29 mouse cellular contexts compared by ENCODE assay signal in the genomic region with DNA sequence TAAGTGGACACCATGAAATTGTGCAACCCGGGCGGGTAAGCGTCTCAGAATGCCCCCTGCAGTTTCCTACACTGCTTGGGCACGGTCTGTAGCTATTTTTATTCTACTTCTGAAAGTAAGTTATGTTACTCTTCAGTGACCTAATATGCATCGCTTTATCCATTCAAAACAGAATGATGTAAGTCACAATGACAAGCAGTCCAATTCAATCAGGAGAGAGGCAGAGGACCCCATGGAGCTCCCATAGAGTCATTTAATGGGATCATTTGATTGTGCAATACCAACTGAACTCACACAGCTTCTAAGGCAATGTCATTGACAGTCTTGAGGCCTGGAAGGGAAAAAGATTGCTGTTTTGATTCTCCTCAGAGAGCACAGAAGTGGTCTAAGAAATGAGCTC. TPM values are rescaled to one million over a fixed set of nuclear protein-coding genes. Genes with fewer than 3 reads are reported as not detected.
DNase-seq lines count a peak whose midpoint lies in the region; ATAC-seq and TF ChIP-seq lines count a peak whose summit lies in the region.
"Had no signal": no experiment of that assay in that cellular context is flagged by ENCODE, and none has a peak within 500 bp of the region (broad histone marks: within the 10 kb centered on the region; RNA-seq: fewer than 3 reads in every experiment).

No protein-coding gene starts in this region.

- no peak for TF ChIP-seq RAD21 in CH12.LX (IDR thresholded peaks at IDR 0.05; ENCODE audit: low read depth, low read length)

- H3K27me3 ChIP-seq in embryonic facial prominence, embryonic 14.5 days (replicated peaks; ENCODE audit: control insufficient read depth, insufficient read depth, low read length) = no peaks in the 10 kb centered on the region
- no peaks in the 10 kb centered on the region for H3K27me3 ChIP-seq in embryonic facial prominence, embryonic 10.5 days (replicated peaks; ENCODE audit: low read depth, poor library complexity, severe bottlenecking)
- no peaks in the 10 kb centered on the region for H3K27me3 ChIP-seq in CH12.LX (replicated peaks)
- no peaks in the 10 kb centered on the region for H3K27me3 ChIP-seq in cerebellum, adult 2 months (ENCODE audit: control insufficient read depth, insufficient read depth, low read length)
- H3K27me3 ChIP-seq: embryonic facial prominence, embryonic 12.5 days; forebrain, embryonic 12.5 days; heart, embryonic 13.5 days had no signal

- WGBS in embryonic facial prominence, embryonic 14.5 days = 80% methylated on average over 5 of the region's 5 CpGs
- 98% methylated on average over 5 of the region's 5 CpGs for WGBS in embryonic facial prominence, embryonic 10.5 days
- 58% methylated on average over 5 of the region's 5 CpGs for WGBS in cerebellum, adult 2 months

- TF ChIP-seq POLR2A in CH12.LX (IDR thresholded peaks at IDR 0.05; ENCODE audit: low read depth, low read length) = no peak
- no peak for TF ChIP-seq POLR2A in cerebellum, adult 2 months (IDR thresholded peaks at IDR 0.05; ENCODE audit: borderline replicate concordance, insufficient read depth, low read length)

- H3K9ac ChIP-seq in embryonic facial prominence, embryonic 14.5 days (ENCODE audit: low read depth, low read length) = no peak overlapping the region
- no peak overlapping the region for H3K9ac ChIP-seq in CH12.LX (ENCODE audit: insufficient read depth, low read depth)
- H3K9ac ChIP-seq: embryonic facial prominence, embryonic 12.5 days; forebrain, embryonic 12.5 days; heart, embryonic 13.5 days; hindbrain, embryonic 14.5 days had no signal

- H3K36me3 ChIP-seq in embryonic facial prominence, embryonic 14.5 days (ENCODE audit: control insufficient read depth, insufficient read depth, low read length) = 0 out of 2 replicates have a peak, but pooled peaks cover 3% of the 10 kb centered on the region
- peaks cover 59% of the 10 kb centered on the region for H3K36me3 ChIP-seq in embryonic facial prominence, embryonic 10.5 days (replicated peaks)
- peaks cover 43 to 77% of the 10 kb centered on the region in 2 experiments for H3K36me3 ChIP-seq in CH12.LX (replicated peaks in 1 of 2; ENCODE audit: control insufficient read depth in 1 of 2, insufficient read depth in 1 of 2, low read length in 1 of 2)
- H3K36me3 ChIP-seq: forebrain, embryonic 12.5 days had no signal

- in situ Hi-C loops in CH12.LX (cut with MboI; ENCODE audit: low pct_ligation_motif_present, low pct_unique_long_range_greater_than_20kb, low sequenced_read_pairs) = no loop called here

- no peaks in the 10 kb centered on the region for H3K9me3 ChIP-seq in embryonic facial prominence, embryonic 14.5 days (ENCODE audit: control insufficient read depth, low read length)
- no peaks in the 10 kb centered on the region for H3K9me3 ChIP-seq in embryonic facial prominence, embryonic 10.5 days
- no peaks in the 10 kb centered on the region for H3K9me3 ChIP-seq in CH12.LX (replicated peaks; ENCODE audit: low read length)
- H3K9me3 ChIP-seq: embryonic facial prominence, embryonic 12.5 days; forebrain, embryonic 12.5 days; heart, embryonic 10.5 days; heart, embryonic 13.5 days had no signal

- H3K4me3 ChIP-seq in embryonic facial prominence, embryonic 14.5 days (ENCODE audit: low read depth, low read length) = no peak overlapping the region
- no peak overlapping the region for H3K4me3 ChIP-seq in embryonic facial prominence, embryonic 10.5 days
- no peak overlapping the region for H3K4me3 ChIP-seq in CH12.LX (replicated peaks in 1 of 3; ENCODE audit: low read depth in 2 of 3, low read length in 2 of 3, poor library complexity in 1 of 3)
- no peak overlapping the region for H3K4me3 ChIP-seq in cerebellum, adult 2 months (replicated peaks; ENCODE audit: insufficient read depth, low read depth, low read length)
- H3K4me3 ChIP-seq: embryonic facial prominence, embryonic 12.5 days; erythroblast, embryonic 14.5 days; forebrain, embryonic 12.5 days; heart, adult 2 months; heart, embryonic 10.5 days; heart, embryonic 13.5 days had no signal

- no peaks in the 10 kb centered on the region for H3K79me2 ChIP-seq in CH12.LX (replicated peaks; ENCODE audit: control insufficient read depth, extremely low read depth, insufficient read depth, poor library complexity, severe bottlenecking)

- no peak overlapping the region for H3K27ac ChIP-seq in embryonic facial prominence, embryonic 14.5 days (replicated peaks; ENCODE audit: low read depth, low read length)
- H3K27ac ChIP-seq in embryonic facial prominence, embryonic 10.5 days (replicated peaks) = no peak overlapping the region
- no peak overlapping the region for H3K27ac ChIP-seq in CH12.LX (ENCODE audit: insufficient read depth, low read depth)
- no peak overlapping the region for H3K27ac ChIP-seq in cerebellum, adult 2 months (ENCODE audit: insufficient read depth, low read length)
- H3K27ac ChIP-seq: embryonic facial prominence, embryonic 12.5 days; forebrain, embryonic 12.5 days; heart, adult 2 months; heart, embryonic 10.5 days; heart, embryonic 13.5 days; hindbrain, embryonic 14.5 days; hindbrain, postnatal 0 days had no signal

- TF ChIP-seq EP300 in CH12.LX (IDR thresholded peaks at IDR 0.05; ENCODE audit: low read length) = no peak

- dilution Hi-C loops in CH12.LX (cut with MboI; ENCODE audit: extremely low pct_ligation_motif_present, extremely low pct_unique_long_range_greater_than_20kb, low sequenced_read_pairs) = no loop called here

- no peak for DNase-seq in embryonic facial prominence, embryonic 14.5 days (ENCODE audit: low spot score)
- DNase-seq in embryonic facial prominence, embryonic 10.5 days (ENCODE audit: low spot score) = no peak
- DNase-seq in CH12.LX (ENCODE audit: extremely low read depth) (no peak), MN1 (ENCODE audit: low spot score) (no peak)
- peak; percentile 66 for DNase-seq in retina, postnatal 1 day
- DNase-seq in left cerebral cortex, postnatal 14 days (ENCODE audit: low spot score in 2 of 2) = no peak
- no peak for DNase-seq in cerebellum, adult 2 months
- DNase-seq: adrenal gland, adult 2 months; adrenal gland, postnatal 14 days; B cell, adult 2 months; cerebellum, adult 11-12 months; cerebellum, adult 9-10 months; cerebellum, postnatal 14 days; gastrocnemius, postnatal 25 days; heart, adult 2 months; heart, postnatal 14 days; heart, postnatal 4 days had no signal

- H3K4me2 ChIP-seq in embryonic facial prominence, embryonic 14.5 days (ENCODE audit: low read depth, low read length) = no peak overlapping the region
- no peak overlapping the region for H3K4me2 ChIP-seq in CH12.LX (ENCODE audit: insufficient read depth, low read depth, poor library complexity, severe bottlenecking)
- H3K4me2 ChIP-seq: embryonic facial prominence, embryonic 12.5 days; forebrain, embryonic 12.5 days; heart, embryonic 13.5 days; hindbrain, embryonic 14.5 days had no signal

- no peak for TF ChIP-seq CTCF in CH12.LX (conservative IDR thresholded peaks at IDR 0.05 in 1 of 2, IDR thresholded peaks at IDR 0.05 in 1 of 2; ENCODE audit: low read depth in 2 of 2, low read length in 2 of 2)
- TF ChIP-seq CTCF in cerebellum, adult 2 months (IDR thresholded peaks at IDR 0.05; ENCODE audit: borderline replicate concordance, insufficient read depth, low read depth, low read length) = no peak

- no peaks in the 10 kb centered on the region for H3K4me1 ChIP-seq in embryonic facial prominence, embryonic 14.5 days (ENCODE audit: control insufficient read depth, insufficient read depth, low read length)
- H3K4me1 ChIP-seq in embryonic facial prominence, embryonic 10.5 days = no peaks in the 10 kb centered on the region
- H3K4me1 ChIP-seq in CH12.LX (ENCODE audit: control insufficient read depth in 1 of 2, insufficient read depth in 2 of 2) = peaks cover 13 to 19% of the 10 kb centered on the region in 2 experiments
- peaks cover under 1% of the 10 kb centered on the region; the same call in 1 of the 2 replicates for H3K4me1 ChIP-seq in cerebellum, adult 2 months (ENCODE audit: control insufficient read depth, insufficient read depth, low read length)
- H3K4me1 ChIP-seq: embryonic facial prominence, embryonic 12.5 days; heart, embryonic 10.5 days had no signal

- ATAC-seq in embryonic facial prominence, embryonic 14.5 days (ENCODE audit: low read depth) = peak; percentile 44; the same call in 1 of the 2 replicates
- ATAC-seq in granulocyte monocyte progenitor cell, adult 5-6 weeks (replicated peaks; ENCODE audit: poor library complexity, severe bottlenecking) = peak; percentile 38
- ATAC-seq: CD4-positive, CD25-positive, alpha-beta regulatory T cell, adult 4 months; forebrain, embryonic 16.5 days; hindbrain, postnatal 0 days; inflammation-experienced regulatory T-cells, adult 6 months; intestine, embryonic 16.5 days had no signal

- intact Hi-C loops in left cerebral cortex, postnatal 14 days (cut with DNase I) = no loop called here

TF ChIP-seq in CH12.LX, 34 proteins besides CTCF, POLR2A, EP300 and RAD21:
- no peak for TF ChIP-seq ELF1 (IDR thresholded peaks at IDR 0.05; ENCODE audit: low read depth, low read length)
- TF ChIP-seq BHLHE40 (IDR thresholded peaks at IDR 0.05; ENCODE audit: low read depth, low read length) = peak; percentile 31; the same call in 1 of the 2 replicates
- TF ChIP-seq USF2 (conservative IDR thresholded peaks at IDR 0.05; ENCODE audit: low read depth, low read length) = no peak
- TF ChIP-seq MEF2A (IDR thresholded peaks at IDR 0.05; ENCODE audit: borderline replicate concordance, low read depth, low read length) = 0 out of 2 replicates have a peak, but pooled peaks have one; percentile 14
- no peak for TF ChIP-seq MYC (IDR thresholded peaks at IDR 0.05; ENCODE audit: low read depth, low read length)
TF ChIP-seq in CH12.LX: peak in this region for 2.

RNA-seq across cellular contexts. Expression of gene Nr2c1, which starts 24.2 kb away (rescaled TPM):
- 8.6 and 9.1 TPM in 2 replicates for polyA plus RNA-seq in embryonic facial prominence, embryonic 14.5 days (2014; fragmentation: Nextera tagmentation; extraction: Ambion mirVana)
- polyA plus RNA-seq in embryonic facial prominence, embryonic 10.5 days (2016; fragmentation: Nextera tagmentation; extraction: Ambion mirVana) = 12.1 and 12.8 TPM in 2 replicates
- total RNA-seq in CH12.LX (2012; rRNA removed) (3.6 and 3.9 TPM in 2 replicates), CH12.LX (2014; rRNA removed) (5.4 and 5.7 TPM in 2 replicates)
- polyA plus RNA-seq in CH12.LX (2012; ENCODE audit: insufficient read length, low read depth) = 6.5 TPM in 2 replicates
- total RNA-seq in granulocyte monocyte progenitor cell, adult 5-6 weeks (2014; fragmentation: Nextera tagmentation) = 5.5 and 10.2 TPM in 2 replicates
- total RNA-seq in granulocyte monocyte progenitor cell, adult 5-6 weeks (2017) = 5.2 and 8.0 TPM in 2 replicates
- 1 to 10 TPM; 8.1 to 8.5 TPM for total RNA-seq in left cerebral cortex, postnatal 14 days (2021)
- 10.4 and 10.6 TPM in 2 replicates for polyA plus RNA-seq in cerebellum, adult 2 months (2012; rRNA removed)
